ENCODE assay signal across 13 mouse cellular contexts in genomic region chr2:152799954-152800761, GRCm38 (mm10). TPM values are rescaled to one million over a fixed set of nuclear protein-coding genes. Genes with fewer than 3 reads are reported as not detected.
"Had no signal": no experiment of that assay in that cellular context is flagged by ENCODE, and none has a peak within 500 bp of the region (broad histone marks: within the 10 kb centered on the region; RNA-seq: fewer than 3 reads in every experiment).

No protein-coding gene starts in this region.

- DNase-seq: kidney, adult 8-10 months; kidney, postnatal 10 days; kidney, postnatal 4 days; lung, embryonic 14.5 days; lung, postnatal 10 days; midbrain, embryonic 14.5 days had no signal

- H3K9me3 ChIP-seq: limb, embryonic 15.5 days; liver, embryonic 15.5 days; neural tube, embryonic 15.5 days had no signal

- H3K9ac ChIP-seq: limb, embryonic 15.5 days; liver, embryonic 15.5 days; lung, embryonic 14.5 days; neural tube, embryonic 15.5 days had no signal

- H3K4me3 ChIP-seq: left cerebral cortex, adult 2 months; limb, embryonic 15.5 days; liver, embryonic 15.5 days; myocyte; neural tube, embryonic 15.5 days had no signal

- H3K27me3 ChIP-seq: limb, embryonic 15.5 days; liver, embryonic 15.5 days; neural tube, embryonic 15.5 days had no signal

- H3K4me2 ChIP-seq: limb, embryonic 15.5 days; liver, embryonic 15.5 days; lung, embryonic 14.5 days; neural tube, embryonic 15.5 days had no signal

- H3K36me3 ChIP-seq: limb, embryonic 15.5 days; neural tube, embryonic 15.5 days had no signal

- H3K27ac ChIP-seq: left cerebral cortex, adult 2 months; limb, embryonic 15.5 days; liver, embryonic 15.5 days; neural tube, embryonic 15.5 days; stomach, postnatal 0 days had no signal

RNA-seq across cellular contexts. Expression of gene Cox4i2, which starts 46.2 kb away (rescaled TPM):
- polyA plus RNA-seq: macrophage, myocyte had no signal
